Mouse (Mus musculus): ENCODE results near the gene Gnat3.
A peak's percentile ranks its signal among the peaks of the same experiment; 100 is the strongest.

The Gnat3 gene

DNA sequence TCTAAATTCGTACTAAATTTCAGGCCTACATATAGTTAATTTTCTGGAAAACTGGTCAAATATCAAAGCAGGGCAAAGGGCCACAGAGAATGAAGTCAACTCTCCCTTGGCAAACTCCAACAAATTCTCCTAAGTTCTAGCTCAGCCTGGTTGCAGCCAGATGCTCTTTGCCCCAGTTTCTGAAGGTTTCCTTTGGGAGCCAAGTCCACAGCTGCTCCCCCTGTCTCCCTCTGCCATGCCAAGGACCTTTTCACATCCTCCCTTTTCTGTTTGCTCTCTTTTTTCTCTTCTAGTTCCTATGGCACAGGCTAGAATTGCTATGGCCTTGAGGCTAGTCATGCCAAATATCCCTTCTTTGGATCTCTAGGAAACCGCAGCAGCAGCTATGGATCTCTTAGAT lies 43.8 kb downstream of the Gnat3 start:
- no peak for DNase-seq (ENCODE audit: low read depth, low spot score)

DNA sequence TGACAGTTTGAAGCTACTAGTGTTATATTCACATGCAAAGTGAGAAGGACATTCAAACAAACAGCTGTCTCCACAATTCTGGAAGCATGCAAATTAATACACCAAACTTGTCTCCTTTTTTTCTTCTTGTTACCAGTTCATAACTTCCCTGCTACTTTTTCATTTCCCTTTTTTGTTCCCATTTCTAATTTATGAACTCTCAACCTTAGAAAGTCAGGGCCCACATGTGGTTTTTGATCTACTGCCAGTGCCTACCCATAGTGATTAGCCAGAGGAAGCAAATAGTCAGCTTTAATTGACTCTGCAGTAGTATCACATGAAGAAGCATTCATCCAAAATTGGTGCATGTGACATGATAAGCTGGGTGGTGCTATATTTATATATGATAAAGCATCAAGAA lies 44.7 kb downstream of the Gnat3 start:
- DNase-seq (ENCODE audit: low read depth, low spot score) = no peak

DNA sequence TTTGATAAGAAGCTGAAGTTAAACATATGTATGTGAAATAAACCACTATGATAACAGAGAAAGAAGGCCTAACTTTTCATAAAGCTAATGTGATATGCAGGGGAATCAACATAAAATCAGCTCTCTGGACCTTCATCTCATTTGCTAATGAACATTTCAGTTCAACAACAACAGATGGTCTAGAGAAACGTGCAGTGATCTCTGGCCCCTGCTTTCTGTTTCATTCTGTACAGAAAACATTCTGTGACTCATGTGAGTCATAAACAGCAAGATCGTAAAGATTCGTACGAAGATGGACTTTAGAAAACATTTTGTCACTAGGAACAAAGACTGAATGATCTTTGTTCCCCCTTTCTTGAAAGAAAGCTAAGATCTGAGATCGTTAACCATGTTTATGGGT lies 48.0 kb downstream of the Gnat3 start:
- no peak for DNase-seq (ENCODE audit: low read depth, low spot score)

DNA sequence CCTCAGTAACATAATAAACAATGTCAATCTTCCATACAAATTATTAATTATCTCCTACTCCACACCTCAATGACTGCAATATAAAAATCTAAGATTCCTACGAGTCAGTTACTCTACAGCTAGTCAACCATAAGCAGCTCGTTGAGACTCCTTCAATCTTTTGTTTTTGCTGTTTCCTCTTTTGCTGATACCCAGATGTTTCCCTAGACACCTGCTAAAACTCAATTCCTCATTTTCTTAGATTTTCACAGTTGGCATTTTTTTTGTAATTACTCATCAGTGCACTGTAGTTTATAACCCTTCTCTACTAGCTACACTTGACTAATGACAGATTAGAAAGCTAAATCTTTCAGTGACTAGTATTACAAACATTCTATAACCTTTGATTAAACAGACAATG lies 50.8 kb downstream of the Gnat3 start:
- no peak for DNase-seq (ENCODE audit: low read depth, low spot score)

DNA sequence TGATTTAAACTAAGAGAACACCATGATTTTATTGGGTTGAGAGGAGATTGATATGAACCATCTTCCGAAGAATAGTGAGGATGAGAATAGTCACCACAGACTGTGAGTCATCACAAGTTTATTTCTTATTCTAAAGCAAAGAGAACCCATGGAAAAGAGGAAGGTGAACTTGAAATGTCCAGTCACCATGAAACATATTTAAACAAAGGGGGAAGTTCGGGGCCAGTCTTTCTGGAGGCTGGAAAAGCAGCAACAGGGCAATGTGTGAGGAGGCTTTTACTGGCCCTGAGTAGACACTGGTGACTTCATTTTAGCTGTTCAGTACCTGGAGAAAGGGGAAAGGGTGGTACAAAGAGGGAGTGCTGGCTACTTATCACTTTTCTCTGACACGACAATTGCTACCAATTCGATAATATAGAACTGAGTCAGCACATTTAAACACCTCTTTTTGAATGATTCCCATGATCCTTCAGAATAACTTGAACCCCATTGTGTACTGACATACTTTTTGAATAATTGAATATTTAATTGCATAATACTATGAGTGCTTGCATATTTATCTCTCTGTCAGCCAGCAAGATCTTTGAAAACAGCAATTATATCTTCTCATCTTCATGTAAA lies 52.0 kb downstream of the Gnat3 start:
- DNase-seq (ENCODE audit: low read depth, low spot score) = no peak

DNA sequence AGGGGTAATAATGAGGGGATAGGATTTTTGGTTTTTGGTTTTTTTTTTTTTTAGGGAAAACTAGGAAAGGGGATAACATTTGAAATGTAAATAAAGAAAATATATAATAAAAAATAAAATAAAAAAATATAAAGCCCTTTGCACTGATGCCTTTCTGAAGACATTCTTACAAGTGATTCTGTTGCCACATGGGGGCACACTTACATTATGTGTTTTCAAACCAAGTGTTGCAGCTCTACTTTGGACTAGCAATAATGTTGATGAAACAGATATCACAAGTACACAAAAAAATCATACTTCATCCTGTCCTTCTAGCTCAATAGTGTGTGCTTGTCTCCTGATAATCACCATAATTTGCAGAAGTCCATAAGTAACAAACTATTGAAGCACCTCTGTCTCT lies 61.0 kb downstream of the Gnat3 start:
- peak; percentile 26 for DNase-seq (ENCODE audit: low read depth, low spot score)

DNA sequence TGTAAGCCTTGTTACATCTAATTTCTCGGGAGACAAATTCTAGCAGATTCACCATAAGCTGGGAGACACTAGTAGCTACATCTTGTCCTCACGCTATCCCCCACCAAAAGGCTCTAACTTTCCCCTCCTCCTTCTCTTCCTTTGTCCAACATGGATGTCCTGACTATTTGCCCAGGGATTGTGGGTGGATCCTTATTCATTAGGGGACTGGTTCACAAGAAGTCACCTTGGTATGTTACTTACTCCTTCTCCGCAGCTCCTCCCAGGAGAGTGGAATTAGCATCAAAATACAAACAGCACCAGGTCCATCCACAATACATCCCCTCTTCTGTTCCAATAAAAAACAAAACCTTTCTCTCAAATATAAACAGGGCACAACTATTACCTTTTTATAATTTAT lies 65.2 kb downstream of the Gnat3 start:
- DNase-seq (ENCODE audit: low read depth, low spot score) = no peak

DNA sequence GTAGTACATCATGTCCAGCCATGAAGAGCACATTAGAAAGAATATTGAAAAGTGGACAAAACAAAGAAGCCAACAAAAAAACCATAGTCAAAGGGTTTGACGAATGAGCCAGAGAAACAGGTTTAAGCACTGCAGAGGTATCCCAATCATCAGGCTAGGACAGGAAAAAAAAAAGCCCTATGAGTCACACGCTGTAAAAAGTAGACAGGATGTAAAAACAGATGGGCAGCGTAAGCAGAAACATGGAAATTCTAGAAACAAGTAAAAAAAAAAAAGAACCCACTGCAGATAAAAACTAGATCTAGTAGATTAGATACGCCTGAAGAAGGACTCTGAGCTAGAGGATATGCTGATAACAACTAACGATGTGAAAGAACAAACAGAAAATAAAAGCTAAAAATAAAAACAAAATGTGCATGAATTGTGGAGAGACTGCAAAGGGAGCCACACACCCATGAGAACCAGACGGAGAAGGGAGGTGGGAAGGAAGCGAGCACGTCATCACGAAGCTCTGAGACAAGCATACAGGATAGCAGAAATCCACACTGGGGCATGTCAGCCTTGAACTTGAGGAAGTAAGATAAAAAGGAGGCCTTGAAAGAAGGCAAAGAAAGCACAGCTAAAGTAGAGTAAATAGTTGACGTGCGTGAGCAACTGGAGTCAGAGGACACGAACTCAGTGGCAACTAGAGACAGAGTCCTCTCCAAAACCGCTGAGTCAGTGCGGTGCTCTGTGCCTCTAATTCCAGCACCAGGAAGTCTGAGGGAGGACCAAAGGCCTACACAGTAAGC lies 73.7 kb downstream of the Gnat3 start:
- no peak for DNase-seq (ENCODE audit: low read depth, low spot score)

DNA sequence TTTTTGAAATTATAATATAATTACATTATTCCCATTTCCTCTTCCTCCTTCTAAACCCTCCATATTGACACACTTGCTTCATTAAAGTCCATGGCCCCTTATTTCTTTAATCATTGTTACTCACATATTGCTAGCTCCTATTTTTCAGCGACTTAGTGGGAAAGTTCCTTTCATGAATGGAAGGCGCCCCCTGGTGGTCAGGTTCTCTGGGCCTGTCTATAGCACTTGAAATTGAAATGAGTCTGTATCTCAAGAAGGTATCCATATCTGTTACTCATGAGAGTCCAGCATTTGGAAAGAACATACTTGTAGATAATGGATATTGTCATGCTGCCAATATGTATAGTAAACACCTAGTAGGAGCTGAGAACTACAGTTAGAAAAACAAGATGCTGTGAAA lies 80.7 kb downstream of the Gnat3 start:
- DNase-seq (ENCODE audit: low read depth, low spot score) = no peak

DNA sequence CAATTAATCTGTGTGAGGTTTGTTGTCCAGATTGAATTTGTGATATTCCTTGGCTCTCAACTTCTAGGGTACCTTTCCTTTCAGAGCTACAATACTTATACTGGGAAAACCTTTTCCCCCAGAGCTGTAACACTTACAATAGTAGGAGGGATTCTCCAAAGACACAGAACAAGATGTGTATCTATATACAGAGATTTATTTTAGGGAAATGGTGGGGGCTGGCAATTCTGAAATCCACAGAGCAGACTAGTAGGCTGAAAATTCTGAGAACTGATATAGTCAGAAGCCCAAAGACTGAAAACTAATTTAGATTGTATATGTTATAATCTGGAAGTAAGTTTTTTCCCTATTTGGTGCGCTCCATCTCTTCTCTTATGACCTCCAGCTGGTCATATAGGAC lies 86.5 kb downstream of the Gnat3 start:
- DNase-seq (ENCODE audit: low read depth, low spot score) = no peak

DNA sequence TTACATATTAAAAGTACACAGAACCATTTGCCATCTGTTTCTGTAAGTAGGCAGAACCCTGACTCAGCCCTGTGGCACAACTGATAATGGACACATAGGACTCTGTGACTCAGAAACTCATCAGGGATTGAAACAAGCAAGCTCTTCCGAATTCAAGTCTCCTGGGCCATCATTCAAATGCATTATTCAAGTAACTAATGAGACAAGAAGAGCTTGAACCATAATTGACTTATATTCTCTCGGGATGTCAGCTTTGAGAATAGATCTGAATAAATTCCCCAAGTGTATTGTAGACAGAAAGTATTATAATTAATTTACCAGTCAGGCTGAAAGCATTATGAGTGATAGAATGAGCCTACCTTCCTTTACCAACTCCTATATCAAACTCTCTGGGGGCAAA lies 93.0 kb downstream of the Gnat3 start:
- no peak for DNase-seq (ENCODE audit: low read depth, low spot score)

All from brain, embryonic 18.5 days (tissue).